Mouse (Mus musculus) heart, embryonic 16.5 days (tissue): ENCODE measurements around the gene Olfr818. TPM values are rescaled to one million over a fixed set of nuclear protein-coding genes. Genes with fewer than 3 reads are reported as not detected.
"Not testable (repeated sequence)": the region's sequence is repeated elsewhere in the genome, so short reads cannot be mapped to it uniquely, and the experiment has no call there.

Experiments
- ATAC-seq: fragments of 200-750 bp; cut with Nextera tagmentation; replicated peaks from 2 replicates; pipeline ENCODE4 v1.8.0; 2017; ENCODE audit warnings: moderate number of reproducible peaks; ENCODE audit not compliant: insufficient read depth, low FRiP score; ENCODE audit errors: extremely low read depth
- H3K27ac ChIP-seq: fragments of 300-500 bp; sonication (generic); 2 replicates; pipeline ENCODE4 v1.5.1; 2014; ENCODE audit warnings: mild to moderate bottlenecking, low read length, control low read depth, moderate library complexity
- H3K27me3 ChIP-seq: fragments of 300-500 bp; sonication (generic); 2 replicates; pipeline ENCODE4 v1.6.1; 2014; ENCODE audit warnings: low read length, mixed read lengths; ENCODE audit not compliant: control insufficient read depth, insufficient read depth
- H3K36me3 ChIP-seq: fragments of 300-500 bp; sonication (generic); 2 replicates; pipeline ENCODE4 v1.6.1; 2014; ENCODE audit not compliant: control insufficient read depth, insufficient read depth
- H3K4me1 ChIP-seq: fragments of 300-500 bp; sonication (generic); 2 replicates; pipeline ENCODE4 v1.6.1; 2014; ENCODE audit warnings: low read length, mixed read lengths; ENCODE audit not compliant: control insufficient read depth, insufficient read depth
- H3K4me2 ChIP-seq: fragments of 300-500 bp; sonication (generic); 2 replicates; pipeline ENCODE4 v1.6.1; 2014; ENCODE audit warnings: low read depth, mild to moderate bottlenecking, control low read depth, low read length
- H3K4me3 ChIP-seq: fragments of 300-500 bp; sonication (generic); 2 replicates; pipeline ENCODE4 v1.5.1; 2014; ENCODE audit warnings: mild to moderate bottlenecking, control low read depth, low read length
- H3K9ac ChIP-seq: fragments of 300-500 bp; sonication (generic); 2 replicates; pipeline ENCODE4 v1.6.1; 2014; ENCODE audit warnings: low read length, control low read depth
- H3K9me3 ChIP-seq: fragments of 300-500 bp; sonication (generic); replicated peaks from 2 replicates; pipeline ENCODE4 v1.6.1; 2016; ENCODE audit warnings: low read length; ENCODE audit not compliant: control insufficient read depth
- WGBS: fragments of 180-500 bp; shearing (Covaris S2); extraction: QIAGEN DNeasy Blood & Tissue Kit; methylation state at CpG from one replicate; pipeline ENCODE4 v1.1.7; 2014; 5-methylcytosine and 5-hydroxymethylcytosine counted together
- polyA plus RNA-seq: library from polyadenylated mRNA; unstranded; fragments of >200 nt; fragmentation: Nextera tagmentation; extraction: Ambion mirVana; gene quantifications from 2 replicates; pipeline ENCODE4 v1.2.1, GENCODE M21; 2015

Gene Olfr818
- polyA plus RNA-seq = not detected in 2 replicates

- no peak for ATAC-seq
- 84% methylated on average over 2 of the region's 2 CpGs for WGBS
- Histone ChIP-seq H3K4me1 (no peaks in the 10 kb centered on the region), H3K4me3 (no peak within 1 kb of the TSS), H3K9ac (no peak within 1 kb of the TSS), H3K27me3 (no peaks in the 10 kb centered on the region), H3K27ac (no peak within 1 kb of the TSS), H3K36me3 (no peaks in the 10 kb centered on the region), H3K4me2 (no peak within 1 kb of the TSS), H3K9me3 (no peaks in the 10 kb centered on the region)
Measured at GRCm38 (mm10) chr10:129949000-129949399, at the start of gene Olfr818. Olfr818 (minus strand) TSS chr10:129949100.

DNA sequence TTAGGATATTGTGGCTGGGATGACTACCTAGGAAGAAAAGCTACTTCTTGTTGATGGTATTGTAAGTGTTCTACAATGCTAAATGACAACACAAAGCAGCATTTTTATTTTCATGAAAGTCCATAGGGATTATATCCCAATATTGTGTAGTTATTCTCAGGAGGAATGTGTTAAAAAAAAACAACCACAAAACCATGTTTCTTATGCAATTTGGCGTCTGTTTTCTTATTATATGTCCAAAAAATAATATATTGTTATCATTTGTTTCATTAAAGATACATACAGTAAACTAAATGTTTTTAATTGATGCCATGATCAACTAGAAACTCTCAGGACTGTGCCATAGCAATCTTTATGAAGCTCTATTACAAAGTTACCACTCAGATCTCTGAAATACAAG, 36.1 kb upstream of the Olfr818 start, which contains the start of gene Gm10310:
Gene Gm10310, minus strand, starts transcription at position 101 of the 400 bp plus-strand sequence.
- not testable (repeated sequence) for H3K4me3 ChIP-seq, H3K9me3 ChIP-seq, H3K4me2 ChIP-seq, H3K27me3 ChIP-seq, H3K9ac ChIP-seq, H3K36me3 ChIP-seq, H3K4me1 ChIP-seq, ATAC-seq, H3K27ac ChIP-seq
- no CpG with 5 or more reads among the region's 1 CpGs for WGBS

GRCm38 (mm10) chr10:129981867-129982266, 33.0 kb upstream of the Olfr818 start:
- not testable (repeated sequence) for H3K4me2 ChIP-seq, H3K27ac ChIP-seq, H3K27me3 ChIP-seq, H3K9ac ChIP-seq, H3K36me3 ChIP-seq, H3K4me1 ChIP-seq, H3K9me3 ChIP-seq, ATAC-seq, H3K4me3 ChIP-seq
- no CpG with 5 or more reads among the region's 3 CpGs for WGBS

DNA sequence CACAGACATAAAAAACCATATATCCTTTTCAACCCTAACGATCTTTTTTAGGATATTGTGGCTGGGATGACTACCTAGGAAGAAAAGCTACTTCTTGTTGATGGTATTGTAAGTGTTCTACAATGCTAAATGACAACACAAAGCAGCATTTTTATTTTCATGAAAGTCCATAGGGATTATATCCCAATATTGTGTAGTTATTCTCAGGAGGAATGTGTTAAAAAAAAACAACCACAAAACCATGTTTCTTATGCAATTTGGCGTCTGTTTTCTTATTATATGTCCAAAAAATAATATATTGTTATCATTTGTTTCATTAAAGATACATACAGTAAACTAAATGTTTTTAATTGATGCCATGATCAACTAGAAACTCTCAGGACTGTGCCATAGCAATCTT, 27.1 kb upstream of the Olfr818 start, which contains the start of gene Olfr247:
Gene Olfr247, minus strand, starts transcription at position 101 of the 400 bp plus-strand sequence.
- not testable (repeated sequence) for H3K4me3 ChIP-seq, H3K4me2 ChIP-seq, ATAC-seq, H3K9ac ChIP-seq, H3K27ac ChIP-seq, H3K36me3 ChIP-seq, H3K9me3 ChIP-seq, H3K27me3 ChIP-seq, H3K4me1 ChIP-seq
- no CpG with 5 or more reads among the region's 2 CpGs for WGBS

GRCm38 (mm10) chr10:129972994-129973393, 24.1 kb upstream of the Olfr818 start:
- not testable (repeated sequence) for ATAC-seq, H3K4me2 ChIP-seq, H3K27me3 ChIP-seq, H3K4me3 ChIP-seq, H3K27ac ChIP-seq, H3K9me3 ChIP-seq, H3K9ac ChIP-seq, H3K36me3 ChIP-seq, H3K4me1 ChIP-seq
- WGBS = no CpG with 5 or more reads among the region's 3 CpGs

GRCm38 (mm10) chr10:129967166-129967565, 18.3 kb upstream of the Olfr818 start, which contains the start of gene Olfr819:
Olfr819 (minus strand) TSS chr10:129967266.
- H3K4me2 ChIP-seq, H3K4me3 ChIP-seq: not testable (repeated sequence)

GRCm38 (mm10) chr10:129966232-129966631, 17.3 kb upstream of the Olfr818 start:
- not testable (repeated sequence) for H3K36me3 ChIP-seq, H3K9me3 ChIP-seq, H3K4me3 ChIP-seq, ATAC-seq, H3K4me1 ChIP-seq, H3K9ac ChIP-seq, H3K4me2 ChIP-seq, H3K27me3 ChIP-seq, H3K27ac ChIP-seq
- WGBS = 88% methylated on average over 2 of the region's 3 CpGs

More at GRCm38 (mm10) chr10:129967166-129967565, 18.3 kb upstream of the Olfr818 start, which contains the start of gene Olfr819:
- H3K27ac ChIP-seq, H3K36me3 ChIP-seq, H3K9ac ChIP-seq, H3K4me1 ChIP-seq, ATAC-seq, H3K27me3 ChIP-seq, H3K9me3 ChIP-seq: not testable (repeated sequence)
- 64% methylated on average over 2 of the region's 2 CpGs for WGBS

- Histone ChIP-seq H3K9ac (no peak within 1 kb of the TSS), H3K4me1 (no peaks in the 10 kb centered on the region), H3K9me3 (no peaks in the 10 kb centered on the region), H3K36me3 (no peaks in the 10 kb centered on the region), H3K27ac (no peak within 1 kb of the TSS), H3K4me2 (no peak within 1 kb of the TSS), H3K4me3 (no peak within 1 kb of the TSS), H3K27me3 (no peaks in the 10 kb centered on the region)
- 49% methylated on average over 1 of the region's 1 CpGs for WGBS
- no peak for ATAC-seq
Measured at GRCm38 (mm10) chr10:129915497-129915896, 33.4 kb downstream of the Olfr818 start, which contains the start of gene Olfr816. Olfr816 (minus strand) TSS chr10:129915597.

DNA sequence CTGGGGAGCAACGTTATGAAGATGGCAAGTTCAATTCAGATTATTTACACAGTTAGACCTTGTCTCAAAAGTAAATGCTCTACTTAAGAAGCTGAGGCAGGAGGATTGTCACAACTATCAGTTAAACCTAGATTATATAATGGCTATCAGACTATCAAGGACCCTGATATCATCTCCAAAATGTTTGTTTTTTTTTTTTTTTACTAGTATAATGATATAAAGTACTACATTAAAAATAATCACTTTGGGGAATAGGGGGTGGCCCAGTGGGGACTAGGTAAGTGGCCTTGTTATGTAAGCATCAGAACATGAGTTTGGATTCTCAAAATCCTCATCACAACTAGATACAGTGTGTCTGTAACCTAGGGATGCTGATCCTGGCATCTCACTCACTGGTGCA, 43.1 kb downstream of the Olfr818 start, which contains the start of gene Olfr815:
Gene Olfr815, minus strand, starts transcription at position 101 of the 400 bp plus-strand sequence.
- H3K4me2 ChIP-seq, H3K4me1 ChIP-seq, H3K36me3 ChIP-seq, H3K27ac ChIP-seq, H3K9me3 ChIP-seq, H3K27me3 ChIP-seq, H3K9ac ChIP-seq, H3K4me3 ChIP-seq, ATAC-seq: not testable (repeated sequence)
- no CpG with 5 or more reads among the region's 1 CpGs for WGBS
